Mouse (Mus musculus): Measurements from ENCODE around the gene Zmynd8.

Zmynd8 gene

GRCm38 (mm10) chr2:165899923-165900322, 1.1 kb upstream of the Zmynd8 start:
- in situ Hi-C loops (cut with MboI, MseI), result no loop called here

- in situ Hi-C loops (cut with MboI, MseI), result no loop called here
Measured at GRCm38 (mm10) chr2:165899474-165899873, 658 bp upstream of the Zmynd8 start.

GRCm38 (mm10) chr2:165896171-165896570, 2.6 kb downstream of the Zmynd8 start:
- in situ Hi-C loops (cut with MboI, MseI), result no loop called here

GRCm38 (mm10) chr2:165895687-165896086, 3.1 kb downstream of the Zmynd8 start:
- in situ Hi-C loops (cut with MboI, MseI), result no loop called here

- in situ Hi-C loops (cut with MboI, MseI), result no loop called here
Measured at GRCm38 (mm10) chr2:165894533-165894932, 4.3 kb downstream of the Zmynd8 start.

- in situ Hi-C loops (cut with MboI, MseI), result no loop called here
Measured at GRCm38 (mm10) chr2:165893232-165893631, 5.6 kb downstream of the Zmynd8 start.

- in situ Hi-C loops (cut with MboI, MseI), result no loop called here
Measured at GRCm38 (mm10) chr2:165892626-165893025, 6.2 kb downstream of the Zmynd8 start.

GRCm38 (mm10) chr2:165890401-165890800, 8.4 kb downstream of the Zmynd8 start:
- in situ Hi-C loops (cut with MboI, MseI), result no loop called here

GRCm38 (mm10) chr2:165889874-165890273, 8.9 kb downstream of the Zmynd8 start:
- in situ Hi-C loops (cut with MboI, MseI), result no loop called here

- in situ Hi-C loops (cut with MboI, MseI), result no loop called here
Measured at GRCm38 (mm10) chr2:165889266-165889665, 9.6 kb downstream of the Zmynd8 start.

GRCm38 (mm10) chr2:165888813-165889221, 10.0 kb downstream of the Zmynd8 start:
- in situ Hi-C loops (cut with MboI, MseI), result no loop called here

- in situ Hi-C loops (cut with MboI, MseI), result no loop called here
Measured at GRCm38 (mm10) chr2:165888396-165888795, 10.4 kb downstream of the Zmynd8 start.

GRCm38 (mm10) chr2:165886857-165887628, 11.8 kb downstream of the Zmynd8 start:
- in situ Hi-C loops (cut with MboI, MseI), result no loop called here

GRCm38 (mm10) chr2:165886482-165886856, 12.3 kb downstream of the Zmynd8 start:
- in situ Hi-C loops (cut with MboI, MseI), result no loop called here

- in situ Hi-C loops (cut with MboI, MseI), result no loop called here
Measured at GRCm38 (mm10) chr2:165885951-165886320, 12.9 kb downstream of the Zmynd8 start.

- in situ Hi-C loops (cut with MboI, MseI), result no loop called here
Measured at GRCm38 (mm10) chr2:165885225-165885950, 13.4 kb downstream of the Zmynd8 start.

GRCm38 (mm10) chr2:165884577-165885224, 14.1 kb downstream of the Zmynd8 start:
- in situ Hi-C loops (cut with MboI, MseI), result no loop called here

GRCm38 (mm10) chr2:165883846-165884576, 14.8 kb downstream of the Zmynd8 start:
- in situ Hi-C loops (cut with MboI, MseI), result no loop called here

GRCm38 (mm10) chr2:165883006-165883405, 15.8 kb downstream of the Zmynd8 start:
- in situ Hi-C loops (cut with MboI, MseI), result no loop called here

- in situ Hi-C loops (cut with MboI, MseI), result no loop called here
Measured at GRCm38 (mm10) chr2:165881585-165882431, 17.0 kb downstream of the Zmynd8 start.

- in situ Hi-C loops (cut with MboI, MseI), result no loop called here
Measured at GRCm38 (mm10) chr2:165881220-165881584, 17.6 kb downstream of the Zmynd8 start.
